Mouse (Mus musculus) lung, embryonic 14.5 days (tissue): ENCODE measurements at regions not wholly inside any gene's neighbourhood (a gene's known extent, or its start where the extent isn't known, plus 50 kb on each side); places are given as distances from the start of the nearest gene placed in this dataset.
A peak's percentile ranks its signal among the peaks of the same experiment; 100 is the strongest.

Experiments
- ATAC-seq: fragments of 200-750 bp; cut with Nextera tagmentation; 2 replicates; pipeline ENCODE4 v1.8.0; 2017; ENCODE audit warnings: mild to moderate bottlenecking, moderate TSS enrichment, moderate library complexity; ENCODE audit not compliant: insufficient read depth
- DNase-seq: peaks from one replicate; pipeline ENCODE4 v3.0.0-alpha.2; 2015
- H3K27ac ChIP-seq: fragments of 300-500 bp; sonication (generic); 2 replicates; pipeline ENCODE4 v1.5.1; 2014; ENCODE audit warnings: low read depth, mild to moderate bottlenecking, moderate library complexity
- H3K27me3 ChIP-seq: fragments of 300-500 bp; sonication (generic); 2 replicates; pipeline ENCODE4 v1.6.1; 2014; ENCODE audit warnings: low read length, control low read depth; ENCODE audit not compliant: insufficient read depth
- H3K36me3 ChIP-seq: fragments of 300-500 bp; sonication (generic); 2 replicates; pipeline ENCODE4 v1.6.1; 2014; ENCODE audit warnings: control low read depth; ENCODE audit not compliant: insufficient read depth
- H3K4me1 ChIP-seq: fragments of 300-500 bp; sonication (generic); 2 replicates; pipeline ENCODE4 v1.6.1; 2014; ENCODE audit warnings: antibody characterized with exemption, control low read depth; ENCODE audit not compliant: insufficient read depth
- H3K4me2 ChIP-seq: fragments of 300-500 bp; sonication (generic); 2 replicates; pipeline ENCODE4 v1.6.1; 2014; ENCODE audit warnings: mild to moderate bottlenecking
- H3K4me3 ChIP-seq: fragments of 300-500 bp; sonication (generic); 2 replicates; pipeline ENCODE4 v1.5.1; 2014; ENCODE audit warnings: low read depth, low read length
- H3K9ac ChIP-seq: fragments of 300-500 bp; sonication (generic); 2 replicates; pipeline ENCODE4 v1.6.1; 2014
- H3K9me3 ChIP-seq: fragments of 300-500 bp; sonication (generic); 2 replicates; pipeline ENCODE4 v1.6.1; 2016; ENCODE audit warnings: low read depth, low read length, control low read depth
- CTCF ChIP-seq: IDR thresholded peaks from 2 replicates; pipeline ENCODE4 v1.5.1; 2016; ENCODE audit warnings: antibody characterized with exemption, low read depth
- WGBS: fragments of 180-500 bp; shearing (Covaris S2); extraction: QIAGEN DNeasy Blood & Tissue Kit; methylation state at CpG from one replicate; pipeline ENCODE4 v1.1.7; 2014; 5-methylcytosine and 5-hydroxymethylcytosine counted together

- no peak overlapping the region for H3K9ac ChIP-seq
- H3K4me2 ChIP-seq: no peak overlapping the region
- no peak overlapping the region for H3K27ac ChIP-seq
- ATAC-seq: peak; percentile 50; the same call in 1 of the 2 replicates
- WGBS: 50% methylated on average over 4 of the region's 4 CpGs
- TF ChIP-seq CTCF: no peak
- H3K36me3 ChIP-seq: no peaks in the 10 kb centered on the region
- H3K27me3 ChIP-seq: no peaks in the 10 kb centered on the region
- no peaks in the 10 kb centered on the region for H3K4me1 ChIP-seq
- no peak overlapping the region for H3K4me3 ChIP-seq
- DNase-seq: peak; percentile 59
- no peaks in the 10 kb centered on the region for H3K9me3 ChIP-seq
Measured at GRCm38 (mm10) chr6:140161482-140161881, 120.2 kb upstream of the Plcz1 start.

- TF ChIP-seq CTCF: no peak
- DNase-seq (no peak), ATAC-seq (no peak)
- no peak overlapping the region for H3K9ac ChIP-seq
- H3K4me1 ChIP-seq: no peaks in the 10 kb centered on the region
- 62% methylated on average over 13 of the region's 13 CpGs for WGBS
- peak overlapping the region; percentile 24; the same call in 1 of the 2 replicates for H3K27ac ChIP-seq
- H3K36me3 ChIP-seq: no peaks in the 10 kb centered on the region
- H3K4me3 ChIP-seq: no peak overlapping the region
- H3K27me3 ChIP-seq: no peaks in the 10 kb centered on the region
- H3K4me2 ChIP-seq: no peak overlapping the region
- no peaks in the 10 kb centered on the region for H3K9me3 ChIP-seq
Measured at GRCm38 (mm10) chr6:140160946-140161345, 119.7 kb upstream of the Plcz1 start.

- TF ChIP-seq CTCF: no peak
- ATAC-seq (no peak), DNase-seq (peak; percentile 65)
Measured at GRCm38 (mm10) chr6:140158986-140159385, 117.7 kb upstream of the Plcz1 start.

GRCm38 (mm10) chr6:140157375-140157774, 116.1 kb upstream of the Plcz1 start:
- H3K4me2 ChIP-seq: no peak overlapping the region
- no peak for ATAC-seq
- no peaks in the 10 kb centered on the region for H3K4me1 ChIP-seq
- TF ChIP-seq CTCF: no peak
- no peak overlapping the region for H3K4me3 ChIP-seq
- no peak overlapping the region for H3K27ac ChIP-seq
- H3K9me3 ChIP-seq: no peaks in the 10 kb centered on the region
- 85% methylated on average over 6 of the region's 6 CpGs for WGBS
- H3K27me3 ChIP-seq: no peaks in the 10 kb centered on the region
- no peaks in the 10 kb centered on the region for H3K36me3 ChIP-seq
- DNase-seq: no peak
- no peak overlapping the region for H3K9ac ChIP-seq

More at GRCm38 (mm10) chr6:140158986-140159385, 117.7 kb upstream of the Plcz1 start:
- H3K27ac ChIP-seq: no peak overlapping the region
- WGBS: 57% methylated on average over 13 of the region's 13 CpGs
- no peaks in the 10 kb centered on the region for H3K27me3 ChIP-seq
- H3K4me1 ChIP-seq: no peaks in the 10 kb centered on the region
- no peaks in the 10 kb centered on the region for H3K36me3 ChIP-seq
- H3K4me3 ChIP-seq: no peak overlapping the region
- H3K4me2 ChIP-seq: no peak overlapping the region
- H3K9ac ChIP-seq: no peak overlapping the region
- H3K9me3 ChIP-seq: no peaks in the 10 kb centered on the region

- H3K9ac ChIP-seq: no peak overlapping the region
- DNase-seq: no peak
- H3K36me3 ChIP-seq: no peaks in the 10 kb centered on the region
- H3K4me3 ChIP-seq: no peak overlapping the region
- no peaks in the 10 kb centered on the region for H3K4me1 ChIP-seq
- H3K4me2 ChIP-seq: no peak overlapping the region
- WGBS: 57% methylated on average over 10 of the region's 10 CpGs
- no peaks in the 10 kb centered on the region for H3K27me3 ChIP-seq
- no peaks in the 10 kb centered on the region for H3K9me3 ChIP-seq
- ATAC-seq: no peak
- H3K27ac ChIP-seq: no peak overlapping the region
- TF ChIP-seq CTCF: no peak
Measured at GRCm38 (mm10) chr6:140152418-140153176, 111.3 kb upstream of the Plcz1 start.

GRCm38 (mm10) chr6:140148628-140149245, 107.5 kb upstream of the Plcz1 start:
- no peaks in the 10 kb centered on the region for H3K9me3 ChIP-seq
- no peak for TF ChIP-seq CTCF
- no peak for DNase-seq
- H3K27ac ChIP-seq: no peak overlapping the region
- no peak overlapping the region for H3K9ac ChIP-seq
- no peaks in the 10 kb centered on the region for H3K4me1 ChIP-seq
- no peaks in the 10 kb centered on the region for H3K27me3 ChIP-seq
- H3K36me3 ChIP-seq: no peaks in the 10 kb centered on the region
- no peak overlapping the region for H3K4me2 ChIP-seq
- no peak overlapping the region for H3K4me3 ChIP-seq
- 85% methylated on average over 11 of the region's 11 CpGs for WGBS
- ATAC-seq: no peak

GRCm38 (mm10) chr6:140148138-140148537, 106.9 kb upstream of the Plcz1 start:
- no peak overlapping the region for H3K27ac ChIP-seq
- ATAC-seq: no peak

More at GRCm38 (mm10) chr6:140148138-140148537, 106.9 kb upstream of the Plcz1 start:
- no peak for TF ChIP-seq CTCF
- Histone ChIP-seq H3K9ac (no peak overlapping the region), H3K36me3 (no peaks in the 10 kb centered on the region), H3K4me1 (no peaks in the 10 kb centered on the region), H3K4me3 (no peak overlapping the region), H3K27me3 (no peaks in the 10 kb centered on the region), H3K4me2 (no peak overlapping the region), H3K9me3 (no peaks in the 10 kb centered on the region)
- 34% methylated on average over 3 of the region's 3 CpGs for WGBS
- no peak for DNase-seq
